Mouse (Mus musculus) C2C12 (cell line): ENCODE measurements at regions not wholly inside any gene's neighbourhood (a gene's known extent, or its start where the extent isn't known, plus 50 kb on each side); places are given as distances from the start of the nearest gene placed in this dataset.

ENCODE experiments used
- CEBPB ChIP-seq: IDR thresholded peaks from one replicate; pipeline ENCODE4 v1.6.1; 2011; ENCODE audit warnings: low read depth, mild to moderate bottlenecking, control low read depth, moderate library complexity
- CTCF ChIP-seq: IDR thresholded peaks from one replicate; pipeline ENCODE4 v1.5.1; 2011; ENCODE audit not compliant: control insufficient read depth, insufficient read depth, insufficient read length
- MYOD1 ChIP-seq: IDR thresholded peaks from one replicate; pipeline ENCODE4 v1.6.1; 2011; ENCODE audit warnings: low read depth; ENCODE audit not compliant: control insufficient read depth, insufficient read length
- USF1 ChIP-seq: IDR thresholded peaks from one replicate; pipeline ENCODE4 v1.6.1; 2011; ENCODE audit warnings: low read depth, mild to moderate bottlenecking, control low read depth, moderate library complexity

GRCm38 (mm10) chr12:94047972-94048371, 1644.1 kb upstream of the Flrt2 start:
- TF ChIP-seq CTCF = no peak
- TF ChIP-seq USF1 = no peak
- no peak for TF ChIP-seq MYOD1
- no peak for TF ChIP-seq CEBPB
